Mouse (Mus musculus): ENCODE results near the gene Mvk.

GRCm38 (mm10) chr5:114456287-114456686 lies 12.2 kb downstream of the Mvk start:
- TF ChIP-seq POLR2A (IDR thresholded peaks at IDR 0.05; ENCODE audit: low read depth, low read length) = no peak
- no peak for TF ChIP-seq CTCF (IDR thresholded peaks at IDR 0.05; ENCODE audit: borderline replicate concordance, insufficient read depth, low read length)
